Mouse (Mus musculus) stomach, embryonic 14.5 days (tissue): Measurements from ENCODE around the gene Cer1. TPM values are rescaled to one million over a fixed set of nuclear protein-coding genes. Genes with fewer than 3 reads are reported as not detected.

Experiments used
- ATAC-seq: fragments of 200-750 bp; cut with Nextera tagmentation; 2 replicates; pipeline ENCODE4 v1.8.0; 2017; ENCODE audit warnings: low read depth, moderate TSS enrichment; ENCODE audit not compliant: insufficient number of reproducible peaks, insufficient read depth, low FRiP score
- H3K27ac ChIP-seq: fragments of 300-500 bp; sonication (generic); 2 replicates; pipeline ENCODE4 v1.5.1; 2014; ENCODE audit warnings: mild to moderate bottlenecking, low read length, moderate library complexity, mixed read lengths
- H3K27me3 ChIP-seq: fragments of 300-500 bp; sonication (generic); 2 replicates; pipeline ENCODE4 v1.6.1; 2014; ENCODE audit warnings: low read length, control low read depth, mixed read lengths; ENCODE audit not compliant: control insufficient read depth, insufficient read depth
- H3K36me3 ChIP-seq: fragments of 300-500 bp; sonication (generic); 2 replicates; pipeline ENCODE4 v1.6.1; 2014; ENCODE audit warnings: mild to moderate bottlenecking, control low read depth, low read length, moderate library complexity, mixed read lengths; ENCODE audit not compliant: control insufficient read depth, insufficient read depth
- H3K4me1 ChIP-seq: fragments of 300-500 bp; sonication (generic); 2 replicates; pipeline ENCODE4 v1.6.1; 2014; ENCODE audit warnings: low read length, control low read depth, mixed read lengths; ENCODE audit not compliant: control insufficient read depth, insufficient read depth
- H3K4me2 ChIP-seq: fragments of 300-500 bp; sonication (generic); replicated peaks from 2 replicates; pipeline ENCODE4 v1.6.1; 2014; ENCODE audit warnings: low read depth, low read length, control low read depth
- H3K4me3 ChIP-seq: fragments of 300-500 bp; sonication (generic); 2 replicates; pipeline ENCODE4 v1.5.1; 2014; ENCODE audit warnings: low read depth, low read length, control low read depth
- H3K9ac ChIP-seq: fragments of 300-500 bp; sonication (generic); replicated peaks from 2 replicates; pipeline ENCODE4 v1.6.1; 2014; ENCODE audit warnings: low read depth, mild to moderate bottlenecking, control low read depth, low read length, moderate library complexity, mixed read lengths
- H3K9me3 ChIP-seq: fragments of 300-500 bp; sonication (generic); 2 replicates; pipeline ENCODE4 v1.6.1; 2016; ENCODE audit warnings: low read depth, low read length, control low read depth; ENCODE audit not compliant: control insufficient read depth
- WGBS: fragments of 180-500 bp; shearing (Covaris S2); extraction: QIAGEN DNeasy Blood & Tissue Kit; methylation state at CpG from one replicate; pipeline ENCODE4 v1.1.7; 2014; 5-methylcytosine and 5-hydroxymethylcytosine counted together
- polyA plus RNA-seq: library from polyadenylated mRNA; unstranded; fragments of >200 nt; fragmentation: Nextera tagmentation; extraction: Ambion mirVana; gene quantifications from 2 replicates; pipeline ENCODE4 v1.2.1, GENCODE M21; 2014

Gene Cer1
- polyA plus RNA-seq, 1 experiment from 2014 or later, result not detected

- H3K27me3 ChIP-seq, result no peaks in the 10 kb centered on the region
- no peaks in the 10 kb centered on the region for H3K9me3 ChIP-seq
- H3K27ac ChIP-seq, result no peak overlapping the region
- no peak overlapping the region for H3K4me3 ChIP-seq
- H3K36me3 ChIP-seq, result peaks cover 7% of the 10 kb centered on the region; the same call in 1 of the 2 replicates
- no peak overlapping the region for H3K4me2 ChIP-seq
- H3K9ac ChIP-seq, result no peak overlapping the region
- ATAC-seq, result no peak
- 53% methylated on average over 7 of the region's 7 CpGs for WGBS
- H3K4me1 ChIP-seq, result peaks cover 4% of the 10 kb centered on the region; the same call in 1 of the 2 replicates
Measured at GRCm38 (mm10) chr4:82915576-82915975, 30.6 kb upstream of the Cer1 start.

GRCm38 (mm10) chr4:82914601-82915143 lies 29.7 kb upstream of the Cer1 start:
- no peak overlapping the region for H3K9ac ChIP-seq
- no peaks in the 10 kb centered on the region for H3K9me3 ChIP-seq
- peaks cover 7% of the 10 kb centered on the region; the same call in 1 of the 2 replicates for H3K36me3 ChIP-seq
- H3K27me3 ChIP-seq, result no peaks in the 10 kb centered on the region
- ATAC-seq, result no peak
- H3K4me3 ChIP-seq, result no peak overlapping the region
- no peaks in the 10 kb centered on the region for H3K4me1 ChIP-seq
- no peak overlapping the region for H3K4me2 ChIP-seq
- 76% methylated on average over 11 of the region's 11 CpGs for WGBS
- H3K27ac ChIP-seq, result no peak overlapping the region

GRCm38 (mm10) chr4:82895227-82895626 lies 10.3 kb upstream of the Cer1 start:
- H3K9ac ChIP-seq, result no peak overlapping the region
- H3K4me3 ChIP-seq, result no peak overlapping the region
- H3K9me3 ChIP-seq, result no peaks in the 10 kb centered on the region
- no peak for ATAC-seq
- no peak overlapping the region for H3K27ac ChIP-seq
- WGBS, result 67% methylated on average over 10 of the region's 10 CpGs
- H3K4me2 ChIP-seq, result no peak overlapping the region
- no peaks in the 10 kb centered on the region for H3K27me3 ChIP-seq
- peaks cover 5% of the 10 kb centered on the region; the same call in 1 of the 2 replicates for H3K4me1 ChIP-seq
- no peaks in the 10 kb centered on the region for H3K36me3 ChIP-seq

GRCm38 (mm10) chr4:82892247-82892646 lies 7.3 kb upstream of the Cer1 start:
- Histone ChIP-seq H3K9me3 (no peaks in the 10 kb centered on the region), H3K4me1 (peaks cover 12% of the 10 kb centered on the region), H3K9ac (no peak overlapping the region), H3K4me3 (no peak overlapping the region), H3K36me3 (no peaks in the 10 kb centered on the region), H3K27ac (peak overlapping the region; percentile 56; the same call in 1 of the 2 replicates), H3K27me3 (no peaks in the 10 kb centered on the region), H3K4me2 (no peak overlapping the region)
- no peak for ATAC-seq
- WGBS, result 79% methylated on average over 5 of the region's 5 CpGs

GRCm38 (mm10) chr4:82891566-82891965 lies 6.6 kb upstream of the Cer1 start:
- no peak overlapping the region for H3K4me2 ChIP-seq
- ATAC-seq, result no peak

GRCm38 (mm10) chr4:82891049-82891448 lies 6.1 kb upstream of the Cer1 start:
- Histone ChIP-seq H3K27ac (peak overlapping the region; percentile 58; the same call in 1 of the 2 replicates), H3K4me1 (peaks cover 12% of the 10 kb centered on the region), H3K9ac (no peak overlapping the region), H3K4me2 (no peak overlapping the region), H3K27me3 (no peaks in the 10 kb centered on the region), H3K4me3 (no peak overlapping the region), H3K9me3 (no peaks in the 10 kb centered on the region), H3K36me3 (no peaks in the 10 kb centered on the region)
- peak; percentile 78; the same call in 1 of the 2 replicates for ATAC-seq
- WGBS, result 48% methylated on average over 7 of the region's 7 CpGs

More at GRCm38 (mm10) chr4:82891566-82891965, 6.6 kb upstream of the Cer1 start:
- no peak overlapping the region for H3K4me3 ChIP-seq
- no peak overlapping the region for H3K9ac ChIP-seq
- H3K27ac ChIP-seq, result peak overlapping the region; percentile 56; the same call in 1 of the 2 replicates
- no peaks in the 10 kb centered on the region for H3K9me3 ChIP-seq
- H3K4me1 ChIP-seq, result peaks cover 12% of the 10 kb centered on the region
- no peaks in the 10 kb centered on the region for H3K27me3 ChIP-seq
- 73% methylated on average over 2 of the region's 2 CpGs for WGBS
- H3K36me3 ChIP-seq, result no peaks in the 10 kb centered on the region

- no peaks in the 10 kb centered on the region for H3K36me3 ChIP-seq
- peak overlapping the region; percentile 58 for H3K27ac ChIP-seq
- no peaks in the 10 kb centered on the region for H3K27me3 ChIP-seq
- H3K4me1 ChIP-seq, result peaks cover 12% of the 10 kb centered on the region
- H3K9ac ChIP-seq, result no peak overlapping the region
- peak; percentile 53; the same call in 1 of the 2 replicates for ATAC-seq
- H3K4me3 ChIP-seq, result no peak overlapping the region
- H3K9me3 ChIP-seq, result no peaks in the 10 kb centered on the region
- H3K4me2 ChIP-seq, result no peak overlapping the region
- WGBS, result 55% methylated on average over 4 of the region's 4 CpGs
Measured at GRCm38 (mm10) chr4:82890585-82890984, 5.6 kb upstream of the Cer1 start.

GRCm38 (mm10) chr4:82886148-82886547 lies 1.2 kb upstream of the Cer1 start:
- Histone ChIP-seq H3K9ac (no peak overlapping the region), H3K27ac (no peak overlapping the region), H3K36me3 (no peaks in the 10 kb centered on the region), H3K4me3 (no peak overlapping the region), H3K9me3 (no peaks in the 10 kb centered on the region), H3K27me3 (no peaks in the 10 kb centered on the region), H3K4me1 (peaks cover 10% of the 10 kb centered on the region), H3K4me2 (no peak overlapping the region)
- WGBS, result 50% methylated on average over 2 of the region's 2 CpGs
- ATAC-seq, result no peak

GRCm38 (mm10) chr4:82885535-82885913 lies 576 bp upstream of the Cer1 start:
- Histone ChIP-seq H3K4me1 (peaks cover 10% of the 10 kb centered on the region; the same call in 1 of the 2 replicates), H3K36me3 (no peaks in the 10 kb centered on the region), H3K4me2 (no peak overlapping the region), H3K9me3 (no peaks in the 10 kb centered on the region), H3K27me3 (no peaks in the 10 kb centered on the region), H3K27ac (no peak overlapping the region), H3K9ac (no peak overlapping the region), H3K4me3 (no peak overlapping the region)
- 21% methylated on average over 1 of the region's 1 CpGs for WGBS
- no peak; the same call in 1 of the 2 replicates for ATAC-seq
